Mouse (Mus musculus): Measurements from ENCODE around the gene Atp11c. TPM values are rescaled to one million over a fixed set of nuclear protein-coding genes. Genes with fewer than 3 reads are reported as not detected.
A peak's percentile ranks its signal among the peaks of the same experiment; 100 is the strongest.

Gene Atp11c
- polyA plus RNA-seq, 1 experiment from 2014 or later = 5.2 TPM

DNA sequence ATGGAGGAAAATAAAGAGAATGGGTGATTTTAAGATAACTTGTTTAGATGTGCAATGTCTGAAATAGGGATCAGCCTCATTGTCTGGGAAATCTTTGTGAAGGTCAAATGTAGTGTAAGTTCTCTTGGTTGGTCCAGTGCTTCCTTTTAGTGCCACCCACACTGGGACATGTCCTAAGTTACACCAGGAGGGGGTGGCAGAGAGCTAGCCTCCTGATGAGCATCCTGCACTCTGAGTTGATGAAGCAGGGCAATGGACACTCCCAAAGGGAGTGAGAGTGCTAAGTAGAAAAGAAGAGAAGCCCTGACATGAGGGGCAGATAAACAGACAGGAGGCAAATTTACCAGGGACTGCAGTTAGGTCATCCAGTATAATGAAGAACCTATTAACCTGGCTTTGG lies 88.5 kb downstream of the Atp11c start:
- H3K36me3 ChIP-seq = no peaks in the 10 kb centered on the region
- no peak for ATAC-seq (ENCODE audit: insufficient read depth, low FRiP score, low read depth)

DNA sequence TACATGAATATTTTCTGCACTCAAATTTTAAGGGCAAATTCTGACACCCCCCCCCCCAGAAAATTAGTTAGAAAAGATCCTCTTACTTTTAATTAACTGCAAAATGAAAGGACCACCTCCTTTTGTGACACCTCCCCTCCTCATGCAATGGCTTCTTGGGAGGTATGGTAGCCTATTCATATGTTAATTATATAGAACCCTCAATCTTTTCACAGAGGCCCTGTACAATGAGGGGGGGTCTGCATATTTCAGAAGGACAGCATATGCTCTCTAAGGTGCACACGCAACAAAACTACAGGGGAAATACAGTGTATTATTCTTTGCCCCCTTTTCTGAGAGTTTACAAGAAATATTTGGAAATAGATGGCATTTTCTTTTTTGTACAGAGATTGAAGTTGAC lies 94.7 kb downstream of the Atp11c start:
- WGBS = 77% methylated on average over 1 of the region's 1 CpGs
- no peak overlapping the region for H3K9ac ChIP-seq
- H3K36me3 ChIP-seq = no peaks in the 10 kb centered on the region
- no peak for ATAC-seq (ENCODE audit: insufficient read depth, low FRiP score, low read depth)
- H3K4me2 ChIP-seq = no peak overlapping the region
- no peaks in the 10 kb centered on the region for H3K9me3 ChIP-seq
- no peak overlapping the region for H3K4me3 ChIP-seq (replicated peaks)
- H3K27ac ChIP-seq = no peak overlapping the region
- H3K27me3 ChIP-seq (replicated peaks) = no peaks in the 10 kb centered on the region
- H3K4me1 ChIP-seq = no peaks in the 10 kb centered on the region

More for the DNA sequence above, 88.5 kb downstream of the Atp11c start:
- H3K4me1 ChIP-seq = no peaks in the 10 kb centered on the region
- no peaks in the 10 kb centered on the region for H3K27me3 ChIP-seq (replicated peaks)
- H3K4me2 ChIP-seq = no peak overlapping the region
- no peak overlapping the region for H3K4me3 ChIP-seq (replicated peaks)
- H3K9ac ChIP-seq = no peak overlapping the region
- H3K9me3 ChIP-seq = no peaks in the 10 kb centered on the region
- H3K27ac ChIP-seq = no peak overlapping the region

DNA sequence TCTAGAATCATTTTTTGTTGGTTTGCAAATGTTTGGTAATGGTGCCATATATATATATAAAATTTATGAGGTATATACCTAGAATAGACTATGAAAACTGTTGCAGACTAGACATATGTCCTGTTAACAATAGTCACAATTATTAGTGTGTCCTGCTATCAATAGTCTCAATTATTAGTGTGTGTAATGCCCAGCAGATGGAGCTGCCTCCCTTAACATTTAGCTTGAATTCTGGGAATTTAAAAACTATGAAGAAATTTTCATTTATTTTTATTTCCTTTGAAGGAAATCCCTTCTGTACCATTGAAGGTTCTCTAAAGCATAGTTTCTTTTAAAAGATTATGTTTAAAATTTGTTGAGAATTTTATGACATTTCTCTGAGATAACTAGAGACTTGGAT lies 97.2 kb downstream of the Atp11c start:
- no peak overlapping the region for H3K27ac ChIP-seq
- no peak overlapping the region for H3K4me2 ChIP-seq
- H3K9me3 ChIP-seq = no peaks in the 10 kb centered on the region
- H3K4me1 ChIP-seq = no peaks in the 10 kb centered on the region
- no peak overlapping the region for H3K9ac ChIP-seq
- no peaks in the 10 kb centered on the region for H3K36me3 ChIP-seq
- H3K27me3 ChIP-seq (replicated peaks) = no peaks in the 10 kb centered on the region
- no peak overlapping the region for H3K4me3 ChIP-seq (replicated peaks)
- ATAC-seq (ENCODE audit: insufficient read depth, low FRiP score, low read depth) = no peak

DNA sequence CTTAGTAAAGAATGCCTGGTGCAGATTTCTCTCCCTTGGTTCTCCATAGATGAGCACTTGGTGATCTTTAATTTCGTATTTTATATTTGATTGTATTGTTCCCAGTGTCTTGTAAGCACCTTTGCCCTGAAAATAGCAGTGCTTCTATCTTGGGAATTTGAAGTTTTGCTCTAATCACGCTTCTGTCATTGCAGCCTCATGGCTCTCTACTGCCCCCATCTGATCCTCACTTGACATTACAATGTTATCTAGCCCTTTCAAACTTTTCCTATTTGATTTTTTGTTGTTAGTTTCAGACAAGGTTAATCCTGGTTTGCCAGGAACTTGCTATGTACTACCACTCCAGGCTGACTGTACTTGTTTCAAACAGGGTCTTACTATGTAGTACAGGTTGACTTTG lies 128.7 kb downstream of the Atp11c start:
- Histone ChIP-seq H3K4me1 (no peaks in the 10 kb centered on the region), H3K36me3 (no peaks in the 10 kb centered on the region), H3K9ac (no peak overlapping the region), H3K4me2 (no peak overlapping the region), H3K27ac (no peak overlapping the region), H3K27me3 (replicated peaks) (no peaks in the 10 kb centered on the region), H3K9me3 (no peaks in the 10 kb centered on the region), H3K4me3 (replicated peaks) (no peak overlapping the region)
- no peak for ATAC-seq (ENCODE audit: insufficient read depth, low FRiP score, low read depth)
- whole genome bisulfite sequencing = 12% methylated on average over 2 of the region's 2 CpGs

DNA sequence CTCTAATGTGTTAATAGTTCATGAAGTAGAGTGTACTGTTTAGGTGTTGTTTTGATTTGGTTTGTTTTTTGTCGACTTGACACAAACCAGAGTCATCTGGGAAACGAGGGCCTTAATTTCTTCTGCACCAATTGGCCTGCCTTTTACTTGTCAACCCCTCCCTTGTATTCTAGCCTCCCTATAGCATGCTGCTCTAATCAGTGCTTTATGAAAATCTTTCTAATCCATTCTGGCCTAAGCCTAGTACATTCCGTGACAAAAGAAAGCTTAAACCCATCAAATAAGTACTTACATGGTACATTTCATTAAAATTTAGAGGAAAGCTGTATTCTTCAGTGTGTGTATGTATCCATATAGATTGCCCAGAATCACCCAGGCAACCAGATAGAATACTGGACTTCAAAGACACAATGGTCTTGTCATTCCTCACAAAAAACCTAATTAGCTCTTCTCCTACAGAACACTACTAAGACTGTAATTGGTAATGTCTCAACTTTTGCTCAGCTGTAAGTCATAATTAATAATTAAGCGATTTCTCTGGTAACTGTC lies 177.9 kb downstream of the Atp11c start:
- ATAC-seq (ENCODE audit: insufficient read depth, low FRiP score, low read depth) = no peak
- Histone ChIP-seq H3K4me3 (replicated peaks) (no peak overlapping the region), H3K36me3 (no peaks in the 10 kb centered on the region), H3K9ac (no peak overlapping the region), H3K27me3 (replicated peaks) (no peaks in the 10 kb centered on the region), H3K4me2 (no peak overlapping the region), H3K4me1 (no peaks in the 10 kb centered on the region), H3K27ac (no peak overlapping the region), H3K9me3 (no peaks in the 10 kb centered on the region)
- WGBS = 54% methylated on average over 4 of the region's 4 CpGs

DNA sequence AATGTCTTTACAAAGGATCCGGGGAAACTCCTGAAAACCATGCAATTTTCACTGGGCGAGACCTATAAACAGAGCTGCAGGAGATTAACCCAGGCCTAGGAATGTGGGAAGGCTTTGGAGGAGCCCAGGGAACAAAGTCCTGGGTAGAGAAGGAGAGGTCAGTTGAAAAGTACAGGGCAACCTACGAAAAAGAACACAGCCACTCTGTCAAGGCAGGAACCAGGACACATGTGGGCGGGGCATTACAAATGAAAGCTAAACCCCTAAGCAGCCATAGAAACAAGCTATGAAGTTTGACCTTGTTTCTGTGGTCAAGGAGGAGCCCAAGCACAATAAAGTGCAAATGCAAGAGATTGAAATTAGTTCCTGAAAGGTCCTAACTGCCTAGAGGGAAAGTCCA lies 186.8 kb downstream of the Atp11c start:
- H3K9me3 ChIP-seq = no peaks in the 10 kb centered on the region
- no peak for ATAC-seq (ENCODE audit: insufficient read depth, low FRiP score, low read depth)
- H3K4me2 ChIP-seq = no peak overlapping the region
- no peak overlapping the region for H3K9ac ChIP-seq
- no peaks in the 10 kb centered on the region for H3K4me1 ChIP-seq
- no peaks in the 10 kb centered on the region for H3K36me3 ChIP-seq
- no peak overlapping the region for H3K4me3 ChIP-seq (replicated peaks)
- 72% methylated on average over 4 of the region's 4 CpGs for WGBS
- H3K27ac ChIP-seq = no peak overlapping the region
- no peaks in the 10 kb centered on the region for H3K27me3 ChIP-seq (replicated peaks)

DNA sequence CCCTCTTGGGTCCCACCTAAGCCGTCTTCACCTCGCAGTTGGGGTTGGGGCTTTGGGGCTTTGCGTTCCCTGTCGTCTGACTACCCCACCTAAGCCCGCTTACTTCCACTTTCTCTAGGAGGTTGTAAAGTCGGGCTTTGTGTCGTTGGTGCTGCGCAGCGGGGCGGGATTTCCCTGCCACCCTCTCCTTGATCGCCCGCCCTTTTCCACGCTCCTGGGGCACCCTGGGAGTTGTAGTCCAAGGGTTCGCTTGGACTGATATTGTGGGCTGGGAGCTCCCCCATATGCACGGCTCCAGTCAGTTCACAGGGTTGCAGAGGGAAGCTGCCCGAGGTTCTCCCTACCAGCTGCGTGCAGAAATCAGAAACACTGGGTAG lies 187.8 kb downstream of the Atp11c start:
- Histone ChIP-seq H3K27me3 (replicated peaks) (no peaks in the 10 kb centered on the region), H3K4me1 (no peaks in the 10 kb centered on the region), H3K4me2 (peak overlapping the region; percentile 29; the same call in 1 of the 2 replicates), H3K9me3 (no peaks in the 10 kb centered on the region), H3K36me3 (no peaks in the 10 kb centered on the region), H3K4me3 (replicated peaks) (peak overlapping the region; percentile 62), H3K9ac (peak overlapping the region; percentile 54; the same call in 1 of the 2 replicates), H3K27ac (peak overlapping the region; percentile 92)
- ATAC-seq (ENCODE audit: insufficient read depth, low FRiP score, low read depth) = peak; percentile 95
- 13% methylated on average over 17 of the region's 17 CpGs for WGBS

DNA sequence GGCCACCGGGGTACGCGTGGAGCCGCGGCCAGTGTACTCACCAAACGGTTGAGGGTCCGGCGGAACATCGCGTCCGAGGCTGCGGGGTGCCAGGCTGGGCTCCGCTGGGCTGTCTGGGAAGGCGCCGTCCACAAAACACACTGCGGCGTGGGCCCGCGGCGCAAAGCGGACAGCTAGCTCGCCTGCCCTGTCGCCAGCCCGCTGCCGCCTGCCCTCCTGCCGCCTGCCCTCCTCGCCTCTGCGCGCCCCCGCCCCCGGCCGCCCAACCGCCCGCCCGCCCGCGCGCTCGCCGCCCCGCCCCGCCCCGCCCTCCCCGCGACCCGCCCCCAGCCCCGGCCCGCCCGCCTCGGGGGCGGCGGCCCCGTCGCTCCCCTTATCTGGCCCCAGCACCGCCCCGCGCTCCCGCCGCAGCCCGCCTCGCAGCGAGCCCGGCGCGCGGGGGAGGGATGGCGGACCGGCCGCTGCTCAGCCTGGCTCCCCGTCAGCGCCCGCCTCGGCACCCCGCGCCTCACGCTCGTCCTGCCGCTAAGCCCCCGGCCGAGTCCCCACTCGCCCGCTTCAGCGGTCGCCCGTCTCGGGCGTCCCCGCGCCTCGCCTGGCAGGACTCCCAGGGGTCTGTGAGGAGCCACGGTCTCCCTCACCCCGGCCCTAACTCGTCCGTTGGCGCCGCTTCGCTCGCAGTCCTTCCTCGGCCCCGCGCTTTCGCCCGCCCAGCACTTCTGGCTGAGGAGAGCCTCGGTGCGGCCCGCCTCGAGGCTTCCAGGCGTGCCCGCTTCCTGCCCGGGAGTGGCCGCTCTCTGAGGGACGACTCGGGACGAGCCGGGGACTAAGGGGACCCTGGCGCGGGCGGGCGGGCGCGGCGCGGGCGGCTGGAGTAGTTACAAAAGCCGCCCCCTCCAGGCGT lies 188.5 kb downstream of the Atp11c start:
- Histone ChIP-seq H3K27me3 (replicated peaks) (no peaks in the 10 kb centered on the region), H3K9me3 (no peaks in the 10 kb centered on the region), H3K4me2 (peak overlapping the region; percentile 66), H3K27ac (peak overlapping the region; percentile 92), H3K36me3 (no peaks in the 10 kb centered on the region), H3K4me1 (no peaks in the 10 kb centered on the region), H3K4me3 (replicated peaks) (peak overlapping the region; percentile 62), H3K9ac (peak overlapping the region; percentile 54)
- WGBS = 7% methylated on average over 57 of the region's 126 CpGs
- ATAC-seq (ENCODE audit: insufficient read depth, low FRiP score, low read depth) = peak; percentile 85

DNA sequence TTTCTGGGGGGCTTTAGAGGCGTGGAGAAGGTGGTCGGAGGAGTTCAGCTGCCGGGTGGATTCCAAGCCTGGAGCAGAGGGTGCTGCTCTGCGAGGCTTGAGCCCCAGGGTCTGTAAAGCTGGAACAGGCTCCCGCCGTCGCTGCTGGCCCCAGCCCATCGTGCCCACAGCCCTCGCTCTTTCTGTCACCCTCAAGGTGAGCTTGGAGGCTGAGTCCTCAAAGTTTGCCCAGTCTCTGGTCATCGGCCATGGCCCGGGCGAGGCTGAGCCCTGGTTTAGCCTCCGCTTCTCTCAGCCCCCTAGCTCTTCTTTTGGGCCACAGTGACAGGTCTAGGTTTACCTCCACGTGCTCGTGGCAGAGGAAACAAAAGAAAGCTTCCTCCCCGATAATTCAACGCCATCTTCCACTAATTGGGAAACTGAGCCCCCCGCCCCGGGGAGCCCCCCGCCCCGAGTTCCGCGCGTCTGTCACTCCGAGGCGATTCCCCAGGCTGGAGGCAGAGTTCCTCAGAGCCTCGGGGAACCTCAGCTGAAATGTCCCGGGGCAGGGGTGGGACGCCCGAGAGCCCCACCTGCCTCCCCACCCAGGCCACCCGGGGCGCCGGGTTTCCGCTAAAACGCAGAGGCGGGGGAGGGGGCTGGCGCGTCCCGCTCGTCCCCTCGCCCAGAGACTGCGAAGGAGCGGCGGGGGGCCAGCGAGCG lies 189.3 kb downstream of the Atp11c start:
- no peaks in the 10 kb centered on the region for H3K27me3 ChIP-seq (replicated peaks)
- 12% methylated on average over 35 of the region's 46 CpGs for WGBS
- no peaks in the 10 kb centered on the region for H3K9me3 ChIP-seq
- ATAC-seq (ENCODE audit: insufficient read depth, low FRiP score, low read depth) = no peak
- no peak overlapping the region for H3K27ac ChIP-seq
- H3K4me1 ChIP-seq = no peaks in the 10 kb centered on the region
- peak overlapping the region; percentile 39; the same call in 1 of the 2 replicates for H3K9ac ChIP-seq
- peak overlapping the region; percentile 62 for H3K4me3 ChIP-seq (replicated peaks)
- no peaks in the 10 kb centered on the region for H3K36me3 ChIP-seq
- H3K4me2 ChIP-seq = peak overlapping the region; percentile 66

DNA sequence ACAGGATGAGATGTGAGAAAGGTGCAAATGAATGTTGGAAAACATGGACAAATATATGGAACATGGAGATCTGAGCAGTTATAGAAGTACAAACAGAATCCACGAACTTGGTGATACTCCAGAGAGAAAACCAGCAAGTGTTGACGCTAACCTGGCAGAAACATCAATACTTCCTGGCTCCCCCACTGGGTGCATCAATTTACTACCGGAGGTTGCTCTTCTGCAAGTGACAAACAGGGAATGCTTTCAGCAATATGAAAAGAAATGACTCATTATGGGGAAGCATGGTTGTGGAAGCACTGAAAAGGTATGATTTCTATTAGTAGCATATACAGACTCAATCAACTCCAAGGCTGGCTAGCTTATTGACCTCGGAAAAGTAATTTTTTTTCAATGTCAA lies 198.2 kb downstream of the Atp11c start:
- H3K27me3 ChIP-seq (replicated peaks) = no peaks in the 10 kb centered on the region
- ATAC-seq (ENCODE audit: insufficient read depth, low FRiP score, low read depth) = no peak
- H3K4me2 ChIP-seq = no peak overlapping the region
- no peak overlapping the region for H3K4me3 ChIP-seq (replicated peaks)
- no peaks in the 10 kb centered on the region for H3K9me3 ChIP-seq
- H3K27ac ChIP-seq = no peak overlapping the region
- H3K9ac ChIP-seq = no peak overlapping the region
- no peaks in the 10 kb centered on the region for H3K4me1 ChIP-seq
- 69% methylated on average over 4 of the region's 4 CpGs for WGBS
- H3K36me3 ChIP-seq = no peaks in the 10 kb centered on the region

DNA sequence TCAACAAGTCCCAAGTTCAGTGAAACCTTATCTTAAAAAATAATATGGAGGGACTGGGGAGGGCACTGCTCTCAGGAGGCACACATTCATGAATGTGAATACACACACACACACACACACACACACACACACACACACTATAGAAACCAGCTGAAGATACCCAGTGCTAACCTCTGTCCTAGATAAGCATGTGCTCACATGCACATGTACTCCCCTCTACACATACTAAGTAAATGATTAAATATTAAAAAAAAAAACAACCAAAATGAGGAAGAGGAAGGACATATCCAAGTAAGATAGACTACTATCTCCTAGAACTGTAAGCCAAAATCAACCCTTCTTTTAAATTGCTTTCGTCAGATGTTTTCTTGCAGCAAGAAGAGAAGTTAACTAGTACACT lies 205.6 kb downstream of the Atp11c start:
- ATAC-seq (ENCODE audit: insufficient read depth, low FRiP score, low read depth) = no peak
- Histone ChIP-seq H3K27me3 (replicated peaks) (no peaks in the 10 kb centered on the region), H3K9ac (no peak overlapping the region), H3K27ac (no peak overlapping the region), H3K4me3 (replicated peaks) (no peak overlapping the region), H3K4me2 (no peak overlapping the region), H3K9me3 (no peaks in the 10 kb centered on the region), H3K36me3 (no peaks in the 10 kb centered on the region), H3K4me1 (no peaks in the 10 kb centered on the region)
- WGBS = 86% methylated on average over 1 of the region's 1 CpGs

DNA sequence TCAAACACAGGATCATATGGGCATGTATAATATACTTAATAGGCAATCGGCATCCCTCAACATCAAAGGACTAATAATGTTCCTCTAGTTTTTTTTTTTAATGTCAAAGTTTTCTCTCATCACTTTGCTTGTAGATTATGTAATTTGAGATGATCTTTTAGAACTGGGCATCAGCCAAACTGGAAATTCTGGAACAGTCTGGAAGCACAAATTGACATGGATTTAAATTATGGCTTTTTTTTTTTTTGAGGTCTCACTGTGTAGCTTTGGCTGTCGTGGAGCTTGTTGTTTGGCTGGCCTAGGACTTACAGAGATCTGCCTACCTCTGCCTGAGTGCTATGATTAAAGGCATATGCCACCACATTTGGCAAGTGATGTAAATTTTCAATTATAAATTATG lies 210.8 kb downstream of the Atp11c start:
- WGBS = 73% methylated on average over 2 of the region's 2 CpGs
- no peak for ATAC-seq (ENCODE audit: insufficient read depth, low FRiP score, low read depth)
- H3K9me3 ChIP-seq = no peaks in the 10 kb centered on the region
- no peaks in the 10 kb centered on the region for H3K27me3 ChIP-seq (replicated peaks)
- H3K4me1 ChIP-seq = no peaks in the 10 kb centered on the region
- no peak overlapping the region for H3K4me3 ChIP-seq (replicated peaks)
- no peaks in the 10 kb centered on the region for H3K36me3 ChIP-seq
- no peak overlapping the region for H3K27ac ChIP-seq
- no peak overlapping the region for H3K9ac ChIP-seq
- no peak overlapping the region for H3K4me2 ChIP-seq
